Mouse (Mus musculus) testis, adult 2 months (tissue): ENCODE measurements at regions not wholly inside any gene's neighbourhood (a gene's known extent, or its start where the extent isn't known, plus 50 kb on each side); places are given as distances from the start of the nearest gene placed in this dataset.

Experiments used
- H3K27ac ChIP-seq: fragments of 200-500 bp; 2 replicates; pipeline ENCODE4 v1.5.1; 2012; ENCODE audit warnings: low read depth, low read length; ENCODE audit not compliant: control insufficient read depth, insufficient read depth
- H3K27me3 ChIP-seq: fragments of 200-500 bp; 2 replicates; pipeline ENCODE4 v1.6.1; 2012; ENCODE audit warnings: mild to moderate bottlenecking, low read length, moderate library complexity; ENCODE audit not compliant: control insufficient read depth, insufficient read depth
- H3K36me3 ChIP-seq: fragments of 200-500 bp; 2 replicates; pipeline ENCODE4 v1.6.1; 2012; ENCODE audit warnings: mild to moderate bottlenecking, low read length; ENCODE audit not compliant: control insufficient read depth, insufficient read depth
- H3K4me1 ChIP-seq: fragments of 200-500 bp; 2 replicates; pipeline ENCODE4 v1.6.1; 2012; ENCODE audit warnings: low read length; ENCODE audit not compliant: control insufficient read depth, insufficient read depth
- H3K4me3 ChIP-seq: fragments of 200-500 bp; 2 replicates; pipeline ENCODE4 v1.5.1; 2012; ENCODE audit warnings: low read depth, mild to moderate bottlenecking, low read length, moderate library complexity, mixed read lengths; ENCODE audit not compliant: control insufficient read depth
- CTCF ChIP-seq: fragments of 200-500 bp; IDR thresholded peaks from 2 replicates; pipeline ENCODE4 v1.5.1; 2012; ENCODE audit warnings: low read depth, mild to moderate bottlenecking, inconsistent platforms, low read length, moderate library complexity; ENCODE audit not compliant: control insufficient read depth, insufficient read depth, insufficient replicate concordance
- POLR2A ChIP-seq: fragments of 200-500 bp; IDR thresholded peaks from 2 replicates; pipeline ENCODE4 v1.6.1; 2012; ENCODE audit warnings: low read depth, mild to moderate bottlenecking, inconsistent platforms, low read length, moderate library complexity; ENCODE audit not compliant: control insufficient read depth

- TF ChIP-seq CTCF (no peak), POLR2A (no peak)
- H3K27me3 ChIP-seq: no peaks in the 10 kb centered on the region
- H3K4me1 ChIP-seq: peaks cover 1% of the 10 kb centered on the region; the same call in 1 of the 2 replicates
- no peaks in the 10 kb centered on the region for H3K36me3 ChIP-seq
- no peak overlapping the region; the same call in 1 of the 2 replicates for H3K27ac ChIP-seq
- H3K4me3 ChIP-seq: no peak overlapping the region
These were observed 200.3 kb downstream of the Zfp36l1 start for GRCm38 (mm10) chr12:79912281-79913063.

GRCm38 (mm10) chr12:79910884-79911759, 201.7 kb downstream of the Zfp36l1 start:
- Histone ChIP-seq H3K27ac (no peak overlapping the region), H3K4me3 (no peak overlapping the region), H3K4me1 (no peaks in the 10 kb centered on the region; the same call in 1 of the 2 replicates), H3K27me3 (no peaks in the 10 kb centered on the region), H3K36me3 (no peaks in the 10 kb centered on the region)
- no peak for TF ChIP-seq CTCF
- no peak for TF ChIP-seq POLR2A

- Histone ChIP-seq H3K4me3 (no peak overlapping the region), H3K36me3 (no peaks in the 10 kb centered on the region), H3K27me3 (no peaks in the 10 kb centered on the region), H3K4me1 (no peaks in the 10 kb centered on the region; the same call in 1 of the 2 replicates), H3K27ac (peak overlapping the region; percentile 64; the same call in 1 of the 2 replicates)
- TF ChIP-seq CTCF (no peak), POLR2A (no peak)
These were observed 205.2 kb downstream of the Zfp36l1 start for GRCm38 (mm10) chr12:79907583-79907982.

GRCm38 (mm10) chr12:79906738-79907365, 206.0 kb downstream of the Zfp36l1 start:
- no peaks in the 10 kb centered on the region for H3K27me3 ChIP-seq
- no peaks in the 10 kb centered on the region; the same call in 1 of the 2 replicates for H3K4me1 ChIP-seq
- H3K4me3 ChIP-seq: no peak overlapping the region
- no peaks in the 10 kb centered on the region for H3K36me3 ChIP-seq
- peak overlapping the region; percentile 80 for H3K27ac ChIP-seq
- TF ChIP-seq CTCF (no peak), POLR2A (no peak)

GRCm38 (mm10) chr12:79905828-79906737, 206.7 kb downstream of the Zfp36l1 start:
- no peak for TF ChIP-seq CTCF
- TF ChIP-seq POLR2A: no peak
- peak overlapping the region; percentile 80 for H3K27ac ChIP-seq
- H3K4me3 ChIP-seq: no peak overlapping the region
- H3K4me1 ChIP-seq: no peaks in the 10 kb centered on the region; the same call in 1 of the 2 replicates
- H3K36me3 ChIP-seq: no peaks in the 10 kb centered on the region
- no peaks in the 10 kb centered on the region for H3K27me3 ChIP-seq

GRCm38 (mm10) chr12:79904913-79905549, 207.8 kb downstream of the Zfp36l1 start:
- no peaks in the 10 kb centered on the region for H3K36me3 ChIP-seq
- no peak overlapping the region for H3K4me3 ChIP-seq
- H3K4me1 ChIP-seq: no peaks in the 10 kb centered on the region; the same call in 1 of the 2 replicates
- TF ChIP-seq POLR2A (no peak), CTCF (no peak)
- no peaks in the 10 kb centered on the region for H3K27me3 ChIP-seq
- H3K27ac ChIP-seq: peak overlapping the region; percentile 80
